Mouse (Mus musculus) olfactory bulb, adult 2 months (tissue): ENCODE data around the gene Rras.

Source experiments
- CTCF ChIP-seq: fragments of 200-500 bp; IDR thresholded peaks from 2 replicates; pipeline ENCODE4 v1.5.1; 2012; ENCODE audit warnings: low read depth, mild to moderate bottlenecking, low read length, moderate library complexity; ENCODE audit not compliant: insufficient read depth
- POLR2A ChIP-seq: fragments of 200-500 bp; IDR thresholded peaks from 2 replicates; pipeline ENCODE4 v1.6.1; 2012; ENCODE audit warnings: mild to moderate bottlenecking, low read depth, low read length, moderate library complexity; ENCODE audit not compliant: insufficient read depth

DNA sequence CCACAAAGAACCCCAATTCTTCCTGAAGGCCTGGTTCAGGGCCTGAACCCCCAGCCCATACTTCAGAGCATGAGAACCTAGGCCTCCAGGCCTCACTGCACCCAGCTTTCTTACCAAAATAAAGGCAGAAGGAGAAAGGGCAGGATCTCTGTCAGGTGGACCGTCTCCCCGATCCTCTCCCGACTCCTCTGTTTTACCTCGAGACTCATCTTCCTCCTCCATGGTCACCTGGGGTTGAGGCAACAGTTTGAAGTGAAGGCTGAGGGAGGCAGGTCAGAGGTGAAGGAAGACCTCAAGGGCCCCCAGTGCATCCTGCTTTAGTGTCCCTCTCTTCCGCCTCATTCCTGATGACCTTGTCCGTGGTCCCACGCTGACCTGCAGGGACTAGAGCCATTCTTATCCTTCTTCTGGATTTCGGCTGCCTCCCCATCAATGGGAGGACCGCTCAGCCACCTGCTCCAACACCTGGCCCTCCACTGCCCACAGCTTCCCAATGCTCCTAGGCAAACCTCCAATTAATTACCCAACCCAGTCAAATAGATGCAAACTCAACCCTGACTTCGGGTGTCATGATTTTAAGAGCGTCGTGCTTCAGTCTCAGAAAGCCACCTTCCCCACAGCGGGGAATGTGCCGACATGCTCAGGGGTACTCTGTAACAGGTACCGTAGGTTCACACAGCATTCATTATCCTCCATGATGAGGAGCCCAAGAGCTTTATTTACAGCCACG, 4.2 kb upstream of the Rras start:
- TF ChIP-seq CTCF (no peak), POLR2A (no peak)
